Mouse (Mus musculus) heart, adult 2 months (tissue): Measurements from ENCODE around the gene Rnf123.

Experiments
- CTCF ChIP-seq: fragments of 200-600 bp; IDR thresholded peaks from 2 replicates; pipeline ENCODE4 v1.8.1; 2022; ENCODE audit warnings: antibody characterized with exemption, mild to moderate bottlenecking, moderate library complexity
- EP300 ChIP-seq: fragments of 200-500 bp; IDR thresholded peaks from 2 replicates; pipeline ENCODE4 v1.6.1; 2011; ENCODE audit warnings: low read depth, low read length, control low read depth; ENCODE audit not compliant: insufficient read depth

DNA sequence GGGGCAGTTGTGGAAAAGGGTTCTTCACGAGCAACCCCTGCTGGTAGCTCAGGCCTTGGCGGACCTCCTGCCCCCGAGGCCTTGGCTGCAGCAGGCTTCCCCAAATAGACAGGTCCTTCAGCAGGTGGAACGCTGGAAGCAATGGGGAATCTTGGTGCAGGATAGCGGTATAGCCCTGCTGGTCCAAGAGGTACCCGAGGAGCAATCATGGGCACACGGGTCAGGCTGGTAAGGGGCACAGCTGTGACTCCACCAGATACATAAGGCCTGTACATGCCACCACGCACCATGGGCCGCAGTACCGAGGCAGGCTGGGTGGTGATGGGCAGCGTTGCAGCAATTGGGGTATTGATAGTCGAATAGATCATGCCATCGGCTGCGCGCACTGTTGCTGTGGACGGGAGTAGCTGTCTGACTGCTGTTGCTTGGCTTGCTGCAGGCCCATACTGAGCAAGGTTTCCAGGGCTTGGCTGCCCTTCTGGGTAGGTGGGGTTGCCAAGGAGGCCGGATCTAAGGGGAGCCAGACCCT lies 28.5 kb upstream of the Rnf123 start:
- TF ChIP-seq CTCF, result 0 out of 2 replicates have a peak, but pooled peaks have one; percentile 3
- no peak for TF ChIP-seq EP300
